Mouse (Mus musculus): ENCODE data around the gene Gamt. TPM values are rescaled to one million over a fixed set of nuclear protein-coding genes. Genes with fewer than 3 reads are reported as not detected.

Gamt gene
- polyA plus RNA-seq, 1 experiment from 2014 or later = 37.9 TPM

DNA sequence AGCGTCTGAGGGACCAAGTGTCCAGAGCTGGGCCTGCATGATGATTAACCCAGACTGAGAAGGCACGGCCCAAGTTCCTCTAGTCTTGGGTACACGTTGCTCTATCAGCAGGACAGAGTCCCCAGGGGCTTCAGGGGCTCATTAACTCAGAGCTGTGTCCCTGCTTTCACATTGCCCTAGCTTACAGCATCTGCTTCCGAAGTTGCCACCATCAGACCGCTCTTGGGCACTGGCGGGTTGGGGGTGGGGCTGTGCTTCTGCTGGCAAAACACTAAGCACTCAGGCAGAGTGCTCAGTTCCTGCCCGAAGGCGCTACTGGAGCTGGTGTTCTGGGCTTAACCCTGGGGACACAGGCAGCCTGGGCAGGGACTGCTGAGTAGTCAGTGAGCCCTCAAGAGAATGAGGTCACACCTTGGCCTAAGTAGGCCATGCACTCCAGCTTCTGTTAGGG lies 21.1 kb upstream of the Gamt start:
- no peak overlapping the region for H3K9ac ChIP-seq
- no peak overlapping the region for H3K27ac ChIP-seq
- 63% methylated on average over 8 of the region's 8 CpGs for WGBS
- H3K4me2 ChIP-seq (replicated peaks) = no peak overlapping the region
- peaks cover 13% of the 10 kb centered on the region for H3K4me1 ChIP-seq
- no peaks in the 10 kb centered on the region for H3K27me3 ChIP-seq (replicated peaks)
- H3K4me3 ChIP-seq = no peak overlapping the region
- H3K36me3 ChIP-seq = peaks cover 95% of the 10 kb centered on the region
- no peaks in the 10 kb centered on the region for H3K9me3 ChIP-seq
- ATAC-seq (ENCODE audit: low FRiP score, low read depth) = peak; percentile 54; the same call in 1 of the 2 replicates

- 86% methylated on average over 7 of the region's 7 CpGs for WGBS
- Histone ChIP-seq H3K4me2 (replicated peaks) (no peak overlapping the region; the same call in 1 of the 2 replicates), H3K27ac (no peak overlapping the region), H3K9me3 (no peaks in the 10 kb centered on the region), H3K36me3 (peaks cover 95% of the 10 kb centered on the region), H3K4me1 (peaks cover 13% of the 10 kb centered on the region), H3K27me3 (replicated peaks) (no peaks in the 10 kb centered on the region), H3K4me3 (no peak overlapping the region), H3K9ac (no peak overlapping the region)
- ATAC-seq (ENCODE audit: low FRiP score, low read depth) = no peak
These were observed 20.5 kb upstream of the Gamt start for GRCm38 (mm10) chr10:80281304-80281703.

- Histone ChIP-seq H3K36me3 (peaks cover 93% of the 10 kb centered on the region), H3K4me1 (peaks cover 13% of the 10 kb centered on the region), H3K9ac (no peak overlapping the region), H3K4me3 (no peak overlapping the region), H3K9me3 (no peaks in the 10 kb centered on the region), H3K4me2 (replicated peaks) (no peak overlapping the region), H3K27ac (no peak overlapping the region), H3K27me3 (replicated peaks) (no peaks in the 10 kb centered on the region)
- WGBS = 92% methylated on average over 12 of the region's 12 CpGs
- ATAC-seq (ENCODE audit: low FRiP score, low read depth) = no peak
These were observed 18.5 kb upstream of the Gamt start for GRCm38 (mm10) chr10:80279273-80279672.

DNA sequence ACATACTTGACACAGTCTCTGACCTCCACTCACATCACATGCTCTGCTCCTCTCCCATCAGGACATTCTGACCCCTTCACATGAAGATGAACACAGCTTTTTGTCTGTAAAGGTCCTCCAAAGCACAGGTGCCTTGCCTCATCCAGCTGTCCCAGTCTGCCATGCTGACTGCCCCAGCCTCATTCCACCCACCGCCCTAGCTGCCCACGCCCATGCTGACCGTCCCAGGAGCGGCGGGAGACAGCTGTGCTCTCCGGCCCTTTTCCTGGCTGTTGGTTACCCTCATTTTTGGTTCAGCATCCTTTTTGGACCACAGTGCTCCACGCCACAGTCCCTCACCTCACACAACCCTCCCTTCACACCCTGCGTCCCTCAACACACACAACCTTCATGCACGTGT lies 17.6 kb upstream of the Gamt start:
- Histone ChIP-seq H3K9me3 (no peaks in the 10 kb centered on the region), H3K4me2 (replicated peaks) (no peak overlapping the region), H3K4me1 (peaks cover 13% of the 10 kb centered on the region), H3K36me3 (peaks cover 93% of the 10 kb centered on the region), H3K27me3 (replicated peaks) (no peaks in the 10 kb centered on the region), H3K4me3 (no peak overlapping the region), H3K9ac (no peak overlapping the region), H3K27ac (no peak overlapping the region)
- 96% methylated on average over 9 of the region's 9 CpGs for WGBS
- no peak for ATAC-seq (ENCODE audit: low FRiP score, low read depth)

- H3K9me3 ChIP-seq = no peaks in the 10 kb centered on the region
- ATAC-seq (ENCODE audit: low FRiP score, low read depth) = no peak
- no peaks in the 10 kb centered on the region for H3K27me3 ChIP-seq (replicated peaks)
- H3K9ac ChIP-seq = no peak overlapping the region
- no peak overlapping the region for H3K4me2 ChIP-seq (replicated peaks)
- H3K4me3 ChIP-seq = no peak overlapping the region
- H3K36me3 ChIP-seq = peaks cover 86% of the 10 kb centered on the region
- H3K4me1 ChIP-seq = peaks cover 15% of the 10 kb centered on the region
- H3K27ac ChIP-seq = no peak overlapping the region
- WGBS = 88% methylated on average over 5 of the region's 5 CpGs
These were observed 15.4 kb upstream of the Gamt start for GRCm38 (mm10) chr10:80276238-80276637.

DNA sequence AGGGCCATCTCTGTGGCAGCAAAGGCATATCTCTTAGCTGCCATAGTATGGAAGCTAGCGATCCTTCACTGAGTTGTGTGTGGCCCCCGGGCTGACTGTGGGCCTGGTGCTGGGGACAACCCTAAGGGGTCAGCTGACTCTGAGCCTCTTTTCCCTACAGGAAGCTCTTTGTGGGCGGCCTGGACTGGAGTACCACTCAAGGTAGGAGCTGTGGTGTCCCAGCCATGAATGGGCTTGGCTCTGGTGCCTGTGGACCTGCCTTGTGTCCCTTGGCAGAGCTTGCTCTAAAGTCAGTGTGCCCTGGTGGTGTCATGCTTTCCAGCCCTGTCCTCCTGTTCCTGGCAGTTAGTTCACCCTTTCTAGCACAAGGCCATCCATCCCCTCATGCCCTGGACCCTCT lies 13.0 kb upstream of the Gamt start:
- no peaks in the 10 kb centered on the region for H3K27me3 ChIP-seq (replicated peaks)
- peaks cover 68% of the 10 kb centered on the region for H3K36me3 ChIP-seq
- H3K4me1 ChIP-seq = peaks cover 21% of the 10 kb centered on the region
- no peak overlapping the region for H3K4me2 ChIP-seq (replicated peaks)
- ATAC-seq (ENCODE audit: low FRiP score, low read depth) = no peak
- WGBS = 87% methylated on average over 3 of the region's 3 CpGs
- no peaks in the 10 kb centered on the region for H3K9me3 ChIP-seq
- no peak overlapping the region for H3K27ac ChIP-seq
- H3K9ac ChIP-seq = no peak overlapping the region
- H3K4me3 ChIP-seq = no peak overlapping the region

- H3K4me2 ChIP-seq (replicated peaks) = no peak overlapping the region
- no peak overlapping the region for H3K27ac ChIP-seq
- ATAC-seq (ENCODE audit: low FRiP score, low read depth) = no peak
- H3K4me3 ChIP-seq = no peak overlapping the region; the same call in 1 of the 2 replicates
- 91% methylated on average over 8 of the region's 8 CpGs for WGBS
- peaks cover 57% of the 10 kb centered on the region for H3K36me3 ChIP-seq
- H3K9ac ChIP-seq = no peak overlapping the region
- peaks cover 39% of the 10 kb centered on the region for H3K4me1 ChIP-seq
- H3K27me3 ChIP-seq (replicated peaks) = no peaks in the 10 kb centered on the region
- no peaks in the 10 kb centered on the region for H3K9me3 ChIP-seq
These were observed 11.2 kb upstream of the Gamt start for GRCm38 (mm10) chr10:80271870-80272585.

DNA sequence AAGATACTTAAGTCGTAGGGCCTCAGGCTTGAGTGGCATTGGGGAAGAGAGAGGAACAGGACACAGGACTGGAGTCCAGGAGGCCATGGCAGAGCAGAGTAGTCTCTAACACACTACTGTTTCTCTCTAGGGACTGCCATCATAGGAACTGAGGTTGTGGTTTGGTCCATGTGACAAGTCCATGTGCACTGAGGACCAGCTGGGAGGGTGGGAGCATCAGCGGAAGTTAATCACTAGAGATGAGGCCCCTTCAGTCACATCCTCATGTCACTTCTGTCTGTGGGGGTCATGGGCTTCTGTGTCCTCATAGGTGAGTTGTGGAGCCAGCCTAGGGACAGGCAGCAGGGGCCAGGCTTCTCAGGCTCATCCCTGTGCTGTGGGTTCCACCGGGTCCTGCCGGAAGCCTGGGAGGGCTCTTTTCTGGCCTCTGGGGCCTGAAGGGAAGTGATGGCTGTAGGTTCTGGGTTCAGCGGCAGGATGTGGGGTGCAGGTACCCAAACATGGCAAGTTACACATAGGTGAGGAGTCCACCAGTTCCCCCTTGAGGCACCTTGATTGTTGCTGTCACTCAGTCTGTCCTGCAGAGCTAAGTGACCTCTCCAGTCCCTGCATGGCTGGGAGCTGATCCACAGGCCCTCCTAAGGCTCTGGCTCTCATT lies 10.5 kb upstream of the Gamt start:
- Histone ChIP-seq H3K36me3 (peaks cover 51% of the 10 kb centered on the region), H3K9me3 (no peaks in the 10 kb centered on the region), H3K4me3 (no peak overlapping the region), H3K9ac (0 out of 2 replicates have a peak overlapping the region, but pooled peaks have one; percentile 18), H3K4me1 (peaks cover 45% of the 10 kb centered on the region), H3K4me2 (replicated peaks) (no peak overlapping the region), H3K27ac (no peak overlapping the region), H3K27me3 (replicated peaks) (no peaks in the 10 kb centered on the region)
- ATAC-seq (ENCODE audit: low FRiP score, low read depth) = no peak
- 87% methylated on average over 5 of the region's 5 CpGs for WGBS

- no peaks in the 10 kb centered on the region for H3K9me3 ChIP-seq
- H3K9ac ChIP-seq = 0 out of 2 replicates have a peak overlapping the region, but pooled peaks have one; percentile 18
- H3K36me3 ChIP-seq = peaks cover 45% of the 10 kb centered on the region
- WGBS = 83% methylated on average over 6 of the region's 6 CpGs
- no peak for ATAC-seq (ENCODE audit: low FRiP score, low read depth)
- no peak overlapping the region for H3K27ac ChIP-seq
- H3K27me3 ChIP-seq (replicated peaks) = no peaks in the 10 kb centered on the region
- H3K4me2 ChIP-seq (replicated peaks) = no peak overlapping the region; the same call in 1 of the 2 replicates
- peaks cover 51% of the 10 kb centered on the region for H3K4me1 ChIP-seq
- H3K4me3 ChIP-seq = no peak overlapping the region
These were observed 9.9 kb upstream of the Gamt start for GRCm38 (mm10) chr10:80270734-80271181.

DNA sequence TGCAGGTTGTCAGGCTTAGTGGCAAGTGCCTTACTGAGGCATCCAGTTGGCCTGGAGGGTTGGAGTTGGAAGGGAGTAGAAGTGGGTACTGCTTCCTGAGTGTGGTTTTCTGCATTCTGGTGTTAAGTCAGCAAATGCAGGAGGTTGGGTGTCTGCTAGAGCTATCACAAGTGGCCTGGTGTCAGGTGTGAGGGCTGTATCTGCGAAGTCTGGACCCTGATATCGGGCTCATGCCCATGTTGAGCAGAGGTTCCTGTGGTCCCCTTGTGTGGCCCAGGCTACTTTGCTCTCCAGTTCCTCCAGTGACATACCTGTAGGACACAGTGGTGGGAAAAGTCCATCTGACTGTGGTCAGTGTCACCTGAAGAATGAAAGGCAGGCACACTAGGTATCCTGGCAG lies 9.3 kb upstream of the Gamt start:
- H3K9me3 ChIP-seq = no peaks in the 10 kb centered on the region
- no peak overlapping the region for H3K4me3 ChIP-seq
- no peak for ATAC-seq (ENCODE audit: low FRiP score, low read depth)
- no peak overlapping the region for H3K4me2 ChIP-seq (replicated peaks)
- no peaks in the 10 kb centered on the region for H3K27me3 ChIP-seq (replicated peaks)
- 92% methylated on average over 2 of the region's 2 CpGs for WGBS
- peaks cover 55% of the 10 kb centered on the region for H3K4me1 ChIP-seq
- H3K27ac ChIP-seq = no peak overlapping the region
- H3K36me3 ChIP-seq = peaks cover 41% of the 10 kb centered on the region
- no peak overlapping the region for H3K9ac ChIP-seq

GRCm38 (mm10) chr10:80265149-80265486 lies 4.3 kb upstream of the Gamt start:
- 0% methylated on average over 18 of the region's 18 CpGs for WGBS
- Histone ChIP-seq H3K27ac (peak overlapping the region; percentile 53), H3K36me3 (peaks cover 7% of the 10 kb centered on the region; the same call in 1 of the 2 replicates), H3K4me3 (peak overlapping the region; percentile 92), H3K4me1 (peaks cover 55% of the 10 kb centered on the region), H3K27me3 (replicated peaks) (no peaks in the 10 kb centered on the region), H3K4me2 (replicated peaks) (peak overlapping the region; percentile 76), H3K9ac (peak overlapping the region; percentile 98), H3K9me3 (no peaks in the 10 kb centered on the region)
- no peak; the same call in 1 of the 2 replicates for ATAC-seq (ENCODE audit: low FRiP score, low read depth)

GRCm38 (mm10) chr10:80264341-80265148 lies 3.7 kb upstream of the Gamt start:
- H3K4me3 ChIP-seq = peak overlapping the region; percentile 92

More at GRCm38 (mm10) chr10:80264341-80265148, 3.7 kb upstream of the Gamt start:
- Histone ChIP-seq H3K4me1 (peaks cover 60% of the 10 kb centered on the region), H3K4me2 (replicated peaks) (peak overlapping the region; percentile 76), H3K36me3 (peaks cover 7% of the 10 kb centered on the region; the same call in 1 of the 2 replicates), H3K27ac (peak overlapping the region; percentile 53; the same call in 1 of the 2 replicates), H3K9ac (peak overlapping the region; percentile 98), H3K27me3 (replicated peaks) (no peaks in the 10 kb centered on the region), H3K9me3 (no peaks in the 10 kb centered on the region)
- 2% methylated on average over 81 of the region's 81 CpGs for WGBS
- peak; percentile 74 for ATAC-seq (ENCODE audit: low FRiP score, low read depth)

Data from neural tube, embryonic 12.5 days (tissue).